Mouse (Mus musculus) T-cell, adult 2 months (primary cell): ENCODE data around the gene Gm11541.

ENCODE experiments used
- DNase-seq: peaks from one replicate; pipeline ENCODE4 v3.0.0; 2022; ENCODE audit warnings: low spot score

Gene Gm11541

DNA sequence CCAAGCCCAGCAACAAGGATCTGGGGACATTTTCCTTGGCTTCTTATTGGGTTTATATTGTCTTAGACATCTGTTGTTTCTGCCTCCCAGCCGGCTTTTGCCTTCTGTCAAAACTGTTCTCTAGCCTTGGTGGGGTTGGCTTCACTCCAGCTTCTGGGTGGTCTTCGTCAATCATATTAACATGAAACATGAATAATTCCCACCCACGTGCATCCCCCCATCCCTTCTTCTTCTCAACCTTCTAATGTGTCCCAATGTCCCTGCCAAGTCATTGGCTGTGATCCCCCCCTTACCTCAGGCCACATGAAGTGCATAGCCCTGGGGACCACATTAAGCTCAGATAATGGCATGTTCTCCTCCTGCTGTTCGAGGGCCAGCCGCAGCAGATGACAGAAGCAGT lies at the start of gene Gm11541:
Gene Gm11541 (minus strand): TSS at position 28 of the 400 bp plus-strand sequence.
- DNase-seq = no peak

DNA sequence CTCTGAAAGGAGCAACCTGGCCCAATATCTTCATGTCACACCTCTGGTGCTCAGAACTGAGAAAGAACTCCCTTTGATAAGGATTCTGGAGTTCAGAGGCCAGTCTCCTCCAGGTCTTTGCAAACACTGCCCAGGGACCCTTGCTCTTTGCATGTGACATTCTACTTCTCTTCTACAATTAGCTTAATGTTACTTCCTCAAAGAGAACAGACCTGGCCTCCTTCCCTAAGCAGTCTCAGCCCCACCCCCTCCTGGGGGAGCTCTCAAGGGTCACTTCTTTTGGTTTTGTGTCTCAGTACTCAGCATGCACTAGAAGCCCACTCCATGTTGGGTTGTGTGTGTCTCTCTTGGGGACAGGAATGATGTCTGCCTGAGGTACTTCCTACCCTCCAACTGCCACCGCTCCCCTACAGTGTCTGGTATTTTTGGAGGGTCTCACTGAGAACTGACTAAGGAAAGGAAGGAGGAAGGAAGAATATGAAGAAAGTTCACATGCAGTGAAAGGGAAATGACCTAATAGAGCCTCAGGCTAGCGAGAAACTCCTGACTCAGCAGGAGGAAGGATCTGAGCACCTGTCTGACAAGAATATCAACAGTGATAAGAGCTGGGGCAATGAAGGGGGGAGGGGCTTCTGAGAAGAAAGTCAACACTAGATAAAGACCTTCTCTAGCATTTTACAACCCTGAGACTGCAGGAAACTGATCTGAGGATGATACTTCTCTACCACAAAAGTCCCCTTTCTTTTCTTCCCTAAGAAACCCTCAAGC lies 48.8 kb upstream of the Gm11541 start:
- no peak for DNase-seq

DNA sequence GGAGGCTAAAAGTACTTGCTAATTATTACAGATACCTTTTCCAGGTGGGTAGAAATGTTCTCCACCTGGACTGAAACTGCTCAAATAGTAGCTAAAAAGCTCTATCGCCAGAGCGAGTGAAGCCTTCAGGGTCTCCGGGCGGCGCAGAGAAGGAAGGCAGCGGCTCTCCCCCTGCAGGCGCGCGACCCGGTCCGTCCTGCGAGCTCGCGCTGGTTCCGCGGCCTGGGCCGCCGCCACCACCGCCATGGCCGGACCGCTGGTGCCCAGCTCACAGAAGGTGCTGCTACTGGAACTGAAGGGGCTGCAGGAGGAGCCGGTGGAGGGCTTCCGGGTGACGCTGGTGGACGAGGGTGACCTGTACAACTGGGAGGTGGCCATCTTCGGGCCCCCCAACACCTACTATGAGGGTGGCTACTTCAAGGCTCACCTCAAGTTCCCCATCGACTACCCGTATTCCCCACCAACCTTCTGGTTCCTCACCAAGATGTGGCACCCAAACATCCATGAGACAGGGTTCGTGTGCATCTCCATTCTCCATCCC lies 37.5 kb upstream of the Gm11541 start, which contains the start of gene Cdc34b:
Gene Cdc34b (plus strand): TSS at position 51 of the 541 bp plus-strand sequence.
- no peak for DNase-seq

- DNase-seq = no peak
These were observed 31.4 kb upstream of the Gm11541 start for GRCm38 (mm10) chr11:94735746-94736145.

DNA sequence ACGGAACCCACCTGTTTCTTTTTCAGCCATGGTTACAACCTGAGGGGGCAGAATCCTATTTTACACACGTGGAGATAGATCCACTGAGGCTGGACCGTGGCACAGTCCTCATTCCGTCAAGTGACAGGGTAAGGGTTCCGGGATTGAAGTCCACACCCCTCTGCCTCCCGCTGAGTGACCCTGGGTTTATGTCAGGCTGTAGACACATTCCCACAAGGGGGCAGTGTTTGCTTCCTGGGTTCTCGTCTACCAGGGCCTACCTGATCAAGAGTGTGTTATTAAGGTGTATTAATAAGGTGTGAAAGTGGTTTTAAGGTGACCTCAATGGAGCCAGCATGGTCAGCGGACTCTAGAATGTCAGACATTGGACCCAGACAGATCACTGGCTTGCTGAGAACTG lies 28.5 kb upstream of the Gm11541 start:
- DNase-seq = peak; percentile 27

DNA sequence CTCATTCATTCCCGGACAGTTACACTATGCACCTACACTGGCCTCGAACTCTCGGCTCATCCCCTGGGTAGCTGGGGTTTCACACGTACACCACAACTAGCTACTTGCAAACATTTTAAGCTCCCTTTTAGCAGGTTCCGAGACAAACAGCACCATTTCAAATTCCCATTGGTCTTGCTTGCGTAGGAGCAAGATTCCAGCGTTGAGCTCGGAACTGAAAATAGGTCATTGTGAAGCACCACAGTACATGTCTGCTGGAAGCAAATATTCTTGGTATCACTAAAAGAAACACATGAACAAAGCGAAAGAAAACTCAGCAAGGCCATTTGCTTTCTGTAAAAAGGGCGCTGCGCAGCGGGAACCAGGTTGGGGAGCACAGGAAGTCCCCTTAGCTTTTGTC lies 26.9 kb upstream of the Gm11541 start:
- no peak for DNase-seq

DNA sequence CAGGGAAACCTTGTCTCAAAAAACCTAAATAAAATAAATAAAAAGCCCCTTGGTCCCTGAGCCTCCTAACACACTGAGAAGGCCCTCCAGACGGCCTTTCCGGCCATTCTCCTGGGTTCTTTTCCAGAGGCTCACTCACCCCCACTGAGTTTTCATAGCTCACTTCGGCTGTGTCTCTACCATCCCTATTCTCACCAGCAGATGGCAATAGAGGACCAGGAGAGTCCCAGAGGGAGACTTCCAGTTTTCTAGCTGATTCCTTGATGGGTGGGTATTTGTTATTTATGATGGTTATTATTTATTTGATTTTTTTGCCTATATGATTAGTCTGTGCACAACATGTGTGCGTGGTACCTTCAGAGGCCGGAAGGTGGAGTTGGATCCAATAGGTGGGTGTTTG lies 26.0 kb upstream of the Gm11541 start:
- DNase-seq = peak; percentile 36

- DNase-seq = no peak
These were observed 25.3 kb upstream of the Gm11541 start for GRCm38 (mm10) chr11:94729565-94729964.

GRCm38 (mm10) chr11:94728545-94728944 lies 24.2 kb upstream of the Gm11541 start:
- DNase-seq = no peak

GRCm38 (mm10) chr11:94727306-94727705 lies 23.0 kb upstream of the Gm11541 start:
- no peak for DNase-seq

DNA sequence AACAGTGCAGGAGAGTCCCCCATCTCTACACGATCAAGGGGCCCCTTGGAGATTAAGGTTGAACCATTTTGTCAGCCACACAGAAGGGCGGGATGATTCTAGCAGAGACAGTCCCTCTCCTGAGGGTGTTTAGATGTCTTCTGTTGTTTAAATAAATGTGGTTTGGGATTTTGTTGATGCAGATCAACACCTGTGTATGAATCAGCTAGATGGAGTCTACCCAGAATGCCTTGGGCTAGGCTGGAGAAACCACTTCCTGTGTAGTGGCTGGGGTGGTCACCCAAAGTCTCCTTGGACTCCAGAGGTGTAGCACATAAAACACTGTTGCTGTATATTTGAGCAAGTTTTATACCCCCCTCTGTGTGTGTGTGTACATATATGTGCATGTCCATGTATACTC lies 14.9 kb upstream of the Gm11541 start:
- no peak for DNase-seq

- DNase-seq = no peak
These were observed 14.0 kb upstream of the Gm11541 start for GRCm38 (mm10) chr11:94718113-94718909.

DNA sequence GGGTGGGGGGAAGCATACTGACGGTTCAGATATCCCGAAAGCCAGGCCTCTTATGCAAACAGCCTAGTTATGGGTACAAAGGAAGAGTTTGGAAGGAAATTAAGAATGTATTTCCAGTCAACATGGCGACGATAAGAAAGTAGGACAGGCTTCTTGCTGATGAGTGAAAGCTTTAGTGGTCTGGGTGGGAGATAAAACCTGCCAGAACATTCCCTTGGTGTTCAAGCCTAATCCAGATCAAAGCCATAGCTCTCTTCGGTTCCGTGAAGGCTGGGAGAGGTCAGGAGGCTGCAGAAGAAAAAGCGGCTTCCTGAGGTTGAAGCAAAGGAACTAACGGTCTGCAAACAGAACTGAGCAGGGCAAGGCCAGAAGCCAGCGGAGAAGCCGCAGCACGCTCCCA lies 12.9 kb upstream of the Gm11541 start:
- no peak for DNase-seq

- peak; percentile 45 for DNase-seq
These were observed 12.5 kb upstream of the Gm11541 start for GRCm38 (mm10) chr11:94716754-94717153.

DNA sequence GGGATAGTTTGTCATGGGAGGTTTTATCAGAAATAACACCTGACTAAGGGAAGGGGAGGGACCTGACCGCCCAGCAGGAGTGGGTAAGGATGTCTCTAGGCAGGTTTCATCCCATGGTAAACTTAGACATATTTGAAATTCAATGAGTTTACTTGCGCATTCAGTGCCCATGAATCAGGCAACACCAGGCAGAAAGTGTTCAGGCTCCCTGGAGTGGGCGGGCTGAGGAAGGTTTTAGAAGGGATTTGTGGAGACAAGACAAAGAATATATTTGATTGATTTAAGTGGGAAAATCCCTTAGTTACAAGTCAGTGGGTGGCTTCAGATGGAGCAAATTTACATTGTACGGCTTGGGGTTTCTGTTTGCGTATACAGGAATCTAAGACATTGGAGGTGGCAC lies 11.3 kb upstream of the Gm11541 start:
- DNase-seq = no peak

DNA sequence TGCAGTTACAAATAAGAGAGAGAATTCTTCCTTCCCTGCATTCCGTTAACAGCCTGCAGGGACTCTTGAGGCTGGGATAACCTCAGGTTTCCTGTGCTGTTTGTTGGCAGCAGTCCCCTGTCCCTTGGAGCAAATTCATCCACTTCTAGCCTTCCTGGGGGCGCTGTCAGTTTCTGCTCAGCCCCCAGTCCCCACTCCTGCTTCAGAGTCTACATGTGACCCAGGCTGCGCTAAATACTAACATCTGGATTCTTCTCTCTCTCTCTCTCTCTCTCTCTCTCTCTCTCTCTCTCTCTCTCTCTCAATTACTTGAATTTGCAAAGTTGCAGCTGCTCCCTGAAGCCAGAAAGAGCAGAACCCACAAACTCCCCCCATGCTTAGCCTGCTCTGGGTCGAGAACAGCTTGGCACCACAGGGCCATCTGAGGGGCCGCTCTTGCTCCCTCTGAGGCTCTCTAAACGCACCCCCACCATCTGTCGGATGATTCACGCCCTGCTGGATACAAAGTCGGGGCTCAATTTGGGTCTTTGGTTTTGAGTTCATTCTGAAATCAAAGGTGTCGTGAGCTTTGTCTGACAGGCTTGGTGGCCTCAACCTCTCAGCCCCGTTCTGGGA lies 9.1 kb upstream of the Gm11541 start:
- DNase-seq = no peak

- DNase-seq = peak; percentile 53
These were observed 279 bp downstream of the Gm11541 start for GRCm38 (mm10) chr11:94704020-94704419.

- DNase-seq = no peak
These were observed 2.1 kb downstream of the Gm11541 start for GRCm38 (mm10) chr11:94702216-94702610.

GRCm38 (mm10) chr11:94701401-94702215 lies 2.7 kb downstream of the Gm11541 start:
- no peak for DNase-seq

DNA sequence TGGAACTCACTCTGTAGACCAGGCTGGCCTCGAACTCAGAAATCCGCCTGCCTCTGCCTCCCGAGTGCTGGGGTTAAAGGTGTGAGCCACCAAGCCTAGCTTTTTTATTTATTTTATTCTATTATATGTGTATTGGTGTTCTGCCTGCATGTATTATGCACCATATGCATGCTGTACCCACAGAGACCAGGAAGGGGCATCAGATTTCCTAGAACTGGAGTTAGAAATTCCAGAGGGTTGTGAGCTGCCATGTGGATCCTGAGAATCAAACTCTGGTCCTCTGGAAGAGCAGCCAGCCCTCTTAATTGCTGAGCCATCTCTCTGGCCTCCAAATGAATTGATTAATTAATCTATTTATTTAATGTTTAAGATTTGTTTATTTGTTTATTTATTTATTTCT lies 4.9 kb downstream of the Gm11541 start:
- DNase-seq = no peak

GRCm38 (mm10) chr11:94697703-94698464 lies 6.4 kb downstream of the Gm11541 start:
- peak; percentile 87 for DNase-seq
